Mouse (Mus musculus) brain, adult 2 months (tissue): Measurements from ENCODE around the gene Tns4.

ENCODE experiments used
- DNase-seq: peaks from one replicate; pipeline ENCODE4 v3.0.0; 2011; ENCODE audit warnings: low read depth, low spot score

Tns4 gene

DNA sequence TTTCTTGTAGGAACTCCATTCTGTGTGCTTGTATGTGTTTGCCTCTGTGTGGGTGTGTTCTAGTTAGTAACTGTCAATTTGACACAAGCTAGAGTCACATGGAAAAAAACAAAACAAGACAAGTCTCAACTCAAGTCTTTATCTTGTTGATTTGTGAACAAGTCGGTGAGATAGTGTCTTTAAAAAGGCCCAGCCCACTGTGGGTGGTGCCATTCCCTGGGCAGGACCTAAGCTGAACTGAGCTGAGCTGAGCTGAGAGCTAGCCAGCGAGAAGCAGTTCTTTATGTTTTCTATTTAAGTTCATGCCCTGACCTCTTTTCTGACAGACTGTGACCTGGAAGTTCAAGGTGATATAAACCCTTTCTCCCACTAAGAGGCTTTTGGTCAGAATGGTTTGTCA is 2.6 kb upstream of the Tns4 start:
- DNase-seq: no peak

DNA sequence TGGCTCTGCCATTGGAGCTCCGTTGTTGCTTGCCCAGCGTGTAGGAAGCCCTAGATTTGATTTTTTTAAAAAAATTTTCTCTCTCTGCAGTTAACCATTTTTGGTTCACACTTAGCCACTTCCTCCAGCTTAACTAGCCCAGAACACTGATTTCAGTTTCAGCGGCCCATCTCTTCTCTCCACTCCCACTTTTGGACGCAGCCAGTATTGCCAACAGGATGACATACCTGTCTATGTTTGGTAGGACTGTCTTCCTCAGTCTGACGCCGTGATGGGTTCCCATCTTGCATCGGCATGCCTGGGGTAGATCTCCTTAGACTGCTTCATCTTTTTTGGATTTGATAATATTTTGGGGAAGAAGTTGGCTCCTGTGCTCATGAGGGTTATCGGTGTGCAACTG is 1.3 kb upstream of the Tns4 start:
- DNase-seq: no peak

DNA sequence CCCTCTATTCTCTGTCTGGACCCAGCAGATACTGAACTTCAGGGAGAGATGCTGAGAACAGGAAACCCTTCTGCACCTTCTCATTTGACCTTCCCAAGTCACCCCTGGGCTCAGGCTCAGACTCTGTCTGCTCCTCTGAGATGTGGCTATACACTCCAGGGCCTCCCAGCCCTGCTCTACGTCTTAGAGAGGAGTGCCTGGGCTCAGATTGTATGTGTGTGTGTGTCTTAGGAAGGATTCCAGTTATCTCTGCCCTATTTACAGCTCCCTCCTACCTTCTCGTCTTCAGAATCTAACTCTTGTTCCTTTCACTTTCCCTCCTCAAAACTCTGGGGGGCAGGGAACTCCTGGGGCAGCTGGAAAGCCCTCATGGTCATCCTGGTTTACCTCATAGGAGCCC is 620 bp downstream of the Tns4 start:
- DNase-seq: peak; percentile 34

DNA sequence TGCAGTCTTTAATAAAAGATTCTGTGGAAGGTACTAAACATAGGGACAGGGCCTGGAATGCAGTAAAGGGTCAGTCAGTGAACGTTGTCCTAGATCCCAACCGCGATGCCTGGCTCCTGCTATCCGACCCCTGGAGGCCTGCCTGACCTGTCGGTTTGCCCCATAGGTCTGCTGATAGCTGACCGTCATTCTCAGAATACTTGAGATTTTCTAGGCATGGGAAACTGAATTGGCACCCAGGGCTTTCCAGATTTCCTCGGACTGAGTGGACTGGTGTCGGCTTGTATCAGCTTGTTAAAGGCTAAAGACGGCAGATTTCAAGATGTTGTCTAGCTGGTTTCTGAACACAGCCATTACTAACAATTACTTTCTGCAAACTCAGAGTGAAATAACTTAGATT is 4.7 kb downstream of the Tns4 start:
- no peak for DNase-seq

DNA sequence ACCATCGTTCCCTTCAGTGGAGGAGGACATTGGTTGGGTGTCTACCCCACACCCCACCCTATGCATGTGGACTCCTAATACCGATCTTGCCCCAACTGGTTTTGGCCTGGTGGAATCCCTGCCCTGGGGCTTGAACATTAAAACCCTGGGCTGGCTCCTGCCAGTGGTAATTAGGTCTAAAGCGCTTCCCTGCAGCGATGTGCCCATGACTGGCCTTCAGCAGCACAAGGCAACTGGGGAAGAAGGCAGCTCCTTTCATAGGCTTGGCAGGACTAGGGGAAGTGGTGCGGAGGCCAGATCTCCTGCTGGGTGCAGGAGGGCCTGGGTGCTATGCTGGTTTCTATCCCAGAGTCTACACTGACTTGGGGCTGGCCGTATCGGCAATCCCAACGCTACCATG is 5.6 kb downstream of the Tns4 start:
- no peak for DNase-seq

DNA sequence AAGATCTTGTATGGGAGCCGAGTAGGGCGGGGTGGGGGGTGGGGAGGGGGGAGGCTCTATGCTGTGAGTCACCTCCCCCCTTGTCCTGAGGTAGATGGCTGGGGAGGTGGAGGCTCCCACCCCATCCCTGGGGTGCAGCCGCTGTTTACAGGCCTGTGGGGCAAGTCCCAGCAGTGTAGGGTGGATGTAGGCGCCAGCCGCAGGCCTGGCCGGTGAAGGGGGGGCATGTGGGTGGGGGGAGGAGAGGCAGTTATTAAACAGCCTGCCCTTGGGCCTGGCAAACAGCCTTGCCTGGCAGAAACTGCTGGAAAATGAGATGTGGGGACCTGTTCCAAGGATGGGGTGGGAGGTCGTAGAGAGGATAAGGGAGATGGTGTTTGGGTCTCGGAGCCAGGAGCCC is 7.0 kb downstream of the Tns4 start:
- no peak for DNase-seq

DNA sequence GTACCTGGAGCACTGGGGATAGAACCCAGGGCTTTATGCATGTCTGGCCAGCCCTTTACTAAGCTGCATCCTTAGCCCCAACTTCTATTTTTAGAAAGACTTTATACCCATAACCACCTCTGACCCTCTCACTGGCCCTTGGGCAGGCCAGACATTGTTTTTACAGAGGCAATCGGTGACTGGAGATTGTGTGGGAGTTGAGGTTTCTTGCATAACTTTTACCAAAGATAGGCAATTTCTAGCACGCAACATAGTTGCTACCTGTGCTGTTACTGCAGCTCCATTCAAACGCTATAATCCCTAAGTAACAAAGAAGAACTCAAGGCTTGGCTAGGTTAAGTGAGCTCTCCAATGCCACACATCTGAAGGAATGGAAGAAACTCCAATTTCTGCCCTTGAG is 7.5 kb downstream of the Tns4 start:
- DNase-seq: no peak

DNA sequence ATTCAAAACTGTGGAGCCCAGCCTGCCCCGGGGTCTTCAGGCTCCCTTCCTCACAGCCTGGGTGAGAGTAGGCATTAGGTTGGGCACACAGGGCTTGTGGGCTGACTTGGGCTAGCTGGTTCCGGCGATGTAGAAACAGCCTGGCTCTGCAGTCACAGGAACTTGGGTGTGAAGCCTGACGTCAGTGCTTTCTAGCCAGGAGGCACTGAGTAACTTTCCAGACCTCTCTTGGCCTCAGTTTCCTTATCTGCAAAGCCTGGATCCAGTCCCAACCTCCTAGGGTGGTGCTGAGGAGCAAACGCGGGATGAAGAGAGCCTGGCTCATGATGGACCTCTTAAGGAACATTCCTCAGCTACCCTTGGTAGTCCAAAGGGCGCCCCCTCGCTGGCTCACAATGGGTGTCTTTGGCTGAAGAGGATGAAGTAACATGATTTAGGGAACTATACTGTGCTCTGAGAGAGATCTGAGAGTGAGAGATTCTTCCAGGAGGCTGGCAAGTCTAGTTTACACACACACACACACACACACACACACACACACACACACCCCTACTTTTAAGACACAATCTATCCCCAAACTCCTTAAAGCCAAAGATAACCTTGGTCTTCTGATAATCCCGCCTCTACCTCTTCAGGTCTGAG is 8.1 kb downstream of the Tns4 start:
- no peak for DNase-seq

DNA sequence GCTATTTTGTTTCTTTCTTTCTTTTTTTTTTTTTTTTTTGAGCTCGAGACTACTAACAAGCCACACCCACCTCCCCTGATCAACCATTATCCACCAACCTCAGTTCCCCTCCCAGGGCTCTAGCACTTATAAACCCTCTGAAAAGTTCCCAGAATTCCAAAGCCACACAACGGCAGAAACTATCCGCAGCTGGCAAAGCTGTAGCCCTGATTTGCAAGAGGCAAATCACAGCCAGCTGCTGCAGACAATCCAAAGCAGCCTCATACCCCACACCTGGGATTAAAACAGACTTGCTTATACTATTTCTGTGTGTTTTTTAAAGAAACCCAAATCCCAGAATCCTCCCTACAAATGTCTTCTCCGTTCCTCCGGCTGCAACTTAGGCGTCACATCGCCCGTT is 11.2 kb downstream of the Tns4 start:
- peak; percentile 13 for DNase-seq

DNA sequence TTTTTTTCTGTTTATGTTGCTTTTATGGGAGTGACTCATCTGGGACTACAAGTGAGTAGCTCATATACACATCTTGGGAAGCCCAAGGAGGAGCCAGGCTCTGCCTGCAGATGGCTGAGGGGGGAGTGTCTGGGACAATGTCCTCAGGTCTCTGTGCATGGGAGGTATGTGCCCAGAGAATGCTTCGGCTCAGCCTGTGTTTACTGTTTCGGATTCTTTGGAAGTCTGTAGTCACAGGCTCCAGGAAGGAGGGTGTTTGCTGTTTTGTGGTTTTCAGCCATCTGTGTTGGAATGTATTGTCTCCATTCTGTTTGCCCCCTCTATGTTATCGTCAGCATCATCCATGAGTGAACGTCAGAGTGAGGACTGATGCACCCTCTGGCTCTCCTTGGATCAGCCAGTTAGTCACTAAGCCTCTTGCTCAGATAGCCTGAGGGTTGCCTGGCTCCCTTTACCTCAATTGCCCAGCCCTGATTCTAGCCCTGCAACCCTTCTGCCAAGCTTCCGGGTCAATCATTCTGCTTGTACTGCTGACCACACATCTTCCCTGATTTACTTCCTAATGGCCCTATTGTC is 12.3 kb downstream of the Tns4 start:
- DNase-seq: peak; percentile 40

DNA sequence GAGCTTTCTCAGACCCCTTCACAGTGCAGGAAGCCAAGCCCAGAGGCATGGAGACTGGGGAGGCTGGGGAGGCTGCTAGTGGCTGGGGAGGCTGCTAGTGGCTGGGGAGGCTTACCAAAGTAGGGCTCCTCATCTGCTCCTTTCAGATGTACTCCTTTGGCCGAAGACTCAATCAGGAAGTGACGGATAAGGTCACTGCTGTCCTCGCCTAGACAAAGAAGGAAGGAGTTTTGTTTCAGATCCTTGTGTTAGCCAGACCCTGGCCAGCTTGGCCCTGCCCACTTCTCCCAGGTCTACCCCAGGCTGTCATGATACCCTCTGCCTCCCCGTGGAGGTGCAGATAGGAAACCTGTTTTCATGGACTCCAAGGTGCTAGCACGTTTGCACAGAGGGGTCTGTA is 15.3 kb downstream of the Tns4 start:
- no peak for DNase-seq

DNA sequence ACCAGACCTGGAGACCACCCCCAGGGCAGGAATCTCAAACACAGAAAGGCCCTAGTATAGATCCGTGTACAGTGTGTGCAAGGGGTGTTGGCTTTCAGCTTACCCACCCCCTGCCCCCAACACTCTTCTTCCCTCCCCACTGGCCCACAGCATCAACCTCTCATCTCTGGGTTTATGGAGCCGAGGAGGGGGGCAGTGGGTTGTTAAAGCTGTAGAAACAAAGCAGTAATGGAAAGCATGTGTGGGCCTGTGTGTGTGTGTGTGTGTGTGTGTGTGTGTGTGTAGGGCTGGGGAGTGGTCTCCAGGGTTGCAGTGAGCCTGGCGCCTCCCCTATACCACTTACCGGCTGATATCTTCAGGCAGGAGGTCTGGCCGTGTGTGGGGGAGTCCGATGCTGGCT is 17.2 kb downstream of the Tns4 start:
- DNase-seq: no peak

DNA sequence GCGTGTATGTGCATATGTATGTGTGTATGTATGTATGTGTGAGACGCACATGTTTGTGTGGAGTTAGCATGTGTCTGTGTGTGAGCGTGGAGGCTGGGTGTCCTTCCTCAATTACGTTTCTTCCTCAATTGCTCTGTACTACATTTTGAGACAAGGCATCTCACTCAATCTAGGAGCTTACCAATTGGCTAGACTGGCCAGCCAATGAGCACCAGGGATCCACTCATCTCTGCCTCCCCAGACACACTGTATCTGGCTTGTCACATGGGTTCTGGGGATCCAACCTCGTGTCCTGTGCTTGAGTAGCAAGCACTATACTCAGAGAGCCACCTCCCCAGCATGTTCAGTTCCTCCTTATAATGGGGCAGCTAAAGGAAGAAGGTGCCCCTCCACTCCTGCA is 20.7 kb downstream of the Tns4 start:
- DNase-seq: no peak

DNA sequence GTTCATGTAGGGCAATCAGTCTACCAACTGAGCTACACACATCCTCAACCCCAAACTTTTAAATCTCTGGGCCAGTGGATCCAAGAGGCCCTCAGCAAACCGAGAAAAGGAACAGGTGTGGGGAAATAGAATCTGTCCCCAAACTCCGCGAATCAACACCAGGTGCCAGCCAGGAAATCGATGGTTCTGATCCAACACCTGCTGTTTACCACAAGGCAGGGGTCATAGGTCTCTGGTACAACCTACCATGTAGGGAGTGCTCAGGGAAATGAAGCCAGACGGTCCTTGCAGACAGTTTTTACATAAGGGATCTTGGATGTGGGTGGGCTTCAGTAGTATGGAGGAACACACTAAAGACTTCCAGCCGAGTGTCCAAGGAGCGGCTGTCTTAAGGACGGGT is 21.5 kb downstream of the Tns4 start:
- DNase-seq: no peak

DNA sequence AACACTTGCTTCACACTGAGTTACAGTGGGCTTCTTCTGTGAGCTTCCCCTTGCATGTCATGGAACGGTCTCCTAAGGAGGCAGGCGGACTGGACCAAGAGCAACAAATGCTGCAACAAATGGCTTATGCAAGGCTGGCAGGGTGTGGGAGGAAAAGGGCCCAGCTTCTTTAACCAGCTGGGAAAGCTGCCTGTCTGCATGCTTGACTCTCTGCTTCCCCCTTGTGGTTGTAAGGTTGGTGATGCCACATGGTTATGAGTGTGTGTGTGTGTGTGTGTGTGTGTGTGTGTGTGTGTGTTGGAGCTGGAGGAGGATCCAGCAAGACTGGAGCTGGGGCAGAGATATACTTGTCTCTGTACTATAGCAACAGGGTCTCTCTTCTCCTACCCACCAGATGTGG is 23.1 kb downstream of the Tns4 start:
- peak; percentile 95 for DNase-seq

DNA sequence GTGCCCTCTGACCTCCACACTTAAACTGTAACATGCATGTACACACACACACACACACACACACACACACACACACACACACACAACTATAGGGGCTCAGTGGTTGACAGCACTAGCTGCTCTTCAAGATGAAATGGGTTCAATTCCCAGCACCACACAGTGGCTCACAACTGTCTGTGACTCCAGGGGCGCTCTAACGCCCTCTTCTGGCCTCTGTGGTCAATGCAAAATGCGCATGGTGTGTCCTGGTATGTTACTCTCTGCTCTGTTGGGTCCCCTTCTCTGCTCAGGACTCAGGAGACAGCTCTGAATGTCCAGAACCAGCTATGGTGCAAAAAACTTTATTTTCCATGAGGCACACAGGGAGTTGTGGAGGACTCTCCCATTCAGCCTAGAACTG is 23.8 kb downstream of the Tns4 start:
- DNase-seq: no peak

DNA sequence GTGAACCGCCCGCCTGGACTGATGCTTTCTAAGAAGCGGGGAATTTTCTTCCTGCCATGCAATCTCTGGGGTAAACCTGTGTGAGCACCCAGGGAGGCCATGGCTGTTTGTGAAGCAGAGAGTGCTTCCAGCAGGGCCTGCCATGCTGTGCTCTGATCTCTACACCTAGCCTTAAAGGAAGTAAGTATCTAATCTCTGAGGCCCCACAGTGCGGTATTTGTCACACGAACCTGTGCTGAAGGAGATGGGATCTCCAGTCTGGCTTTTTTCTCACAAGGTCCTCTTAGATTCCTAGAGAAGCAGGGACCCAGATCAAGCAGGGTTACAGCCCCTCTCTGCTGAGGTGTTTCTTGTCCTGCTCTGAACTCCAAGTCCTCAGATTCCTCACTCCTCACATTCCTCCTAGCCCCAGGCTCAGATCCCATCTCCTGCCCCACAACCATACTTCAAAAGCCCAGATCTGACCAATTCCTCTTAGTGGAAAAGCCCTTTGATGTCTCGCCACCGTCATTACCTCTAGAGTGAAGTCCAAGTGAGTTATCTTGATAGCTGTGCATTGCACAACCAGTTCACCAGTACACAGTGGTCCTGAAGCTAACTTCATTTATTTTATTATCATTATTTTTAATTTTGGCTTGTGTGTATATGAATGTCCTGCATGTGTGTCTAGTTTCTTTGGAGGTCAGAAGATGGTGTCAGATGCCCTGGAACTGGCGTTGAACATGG is 25.5 kb downstream of the Tns4 start:
- DNase-seq: peak; percentile 14

DNA sequence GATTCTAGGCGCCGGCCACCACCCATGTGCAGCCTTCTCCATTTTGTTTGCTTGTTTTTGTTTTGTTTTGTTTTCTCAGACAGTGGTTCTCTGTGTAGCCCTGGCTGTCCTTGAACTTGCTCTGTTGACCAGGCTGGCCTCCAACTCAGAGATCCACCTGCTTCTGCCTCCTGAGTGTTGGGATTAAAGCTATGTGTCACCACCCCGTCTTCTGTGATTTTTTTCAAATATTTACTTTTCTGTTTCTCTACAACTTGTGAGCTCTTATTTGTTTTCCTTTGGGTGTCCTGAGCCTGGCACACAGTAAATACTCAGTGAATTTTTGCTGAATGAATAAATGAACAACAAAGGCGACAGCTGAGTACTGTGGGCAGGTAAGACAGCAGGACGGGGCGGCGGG is 26.4 kb downstream of the Tns4 start:
- DNase-seq: no peak

DNA sequence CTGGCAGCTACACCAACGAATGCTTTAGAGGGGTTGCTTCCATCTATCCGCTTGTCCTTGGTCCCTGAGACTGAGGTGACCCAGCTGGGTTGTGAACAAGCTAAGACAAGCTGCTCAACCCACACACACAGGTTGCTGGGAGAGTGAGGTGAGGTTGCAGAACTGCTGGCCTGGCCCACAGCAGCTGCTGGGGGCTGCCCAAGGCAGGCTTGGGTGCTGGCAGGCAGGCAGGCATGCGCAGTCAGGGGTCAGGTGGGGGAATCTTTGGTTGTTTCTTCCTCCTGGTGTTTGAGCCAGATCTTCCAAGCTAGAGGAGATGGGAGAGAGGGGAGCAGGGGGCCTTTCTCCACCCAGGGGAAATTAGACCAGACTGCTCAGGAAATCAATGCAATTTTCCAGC is 28.7 kb downstream of the Tns4 start:
- DNase-seq: no peak

DNA sequence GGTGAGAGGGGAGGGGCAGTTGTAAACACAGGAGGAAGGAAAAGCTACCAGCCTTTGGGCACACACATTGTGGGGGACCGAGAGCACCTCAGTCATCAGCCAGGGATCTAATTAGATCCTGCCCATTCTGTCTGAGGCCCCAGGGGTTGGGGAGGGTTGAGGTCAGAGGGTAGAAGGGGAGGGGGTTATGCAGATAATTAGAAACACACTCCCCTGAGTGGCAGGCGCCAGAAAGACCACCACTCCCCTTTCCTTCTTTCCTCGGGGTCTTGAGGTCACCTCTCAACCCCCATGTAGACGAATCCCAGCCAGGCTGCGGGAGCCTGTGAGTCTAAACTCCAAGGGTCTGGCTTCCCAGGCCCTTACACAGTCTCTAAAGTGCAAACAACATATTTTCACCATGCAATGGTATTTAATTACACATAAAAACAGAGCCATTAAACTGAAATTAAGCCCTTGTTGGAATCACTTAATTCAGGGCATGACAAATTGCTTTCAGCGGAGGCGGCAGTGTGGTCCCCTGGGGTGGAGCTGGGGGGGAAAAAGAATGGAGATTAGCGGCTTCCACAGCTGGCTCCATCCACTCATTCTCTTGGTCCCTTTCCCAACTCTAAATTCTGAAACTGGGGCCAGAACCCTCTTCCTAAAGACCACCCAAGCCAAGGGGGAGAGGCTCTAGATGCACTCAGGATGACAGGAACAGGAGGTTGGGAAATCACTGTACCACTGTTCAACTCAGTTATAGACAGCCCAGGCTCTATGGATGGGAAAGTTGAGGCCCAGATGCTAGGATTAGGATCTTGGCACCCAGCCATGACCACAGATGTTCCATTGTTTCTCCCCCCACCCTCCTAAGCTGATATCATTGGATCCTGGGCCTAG is 33.3 kb downstream of the Tns4 start:
- DNase-seq: peak; percentile 23

DNA sequence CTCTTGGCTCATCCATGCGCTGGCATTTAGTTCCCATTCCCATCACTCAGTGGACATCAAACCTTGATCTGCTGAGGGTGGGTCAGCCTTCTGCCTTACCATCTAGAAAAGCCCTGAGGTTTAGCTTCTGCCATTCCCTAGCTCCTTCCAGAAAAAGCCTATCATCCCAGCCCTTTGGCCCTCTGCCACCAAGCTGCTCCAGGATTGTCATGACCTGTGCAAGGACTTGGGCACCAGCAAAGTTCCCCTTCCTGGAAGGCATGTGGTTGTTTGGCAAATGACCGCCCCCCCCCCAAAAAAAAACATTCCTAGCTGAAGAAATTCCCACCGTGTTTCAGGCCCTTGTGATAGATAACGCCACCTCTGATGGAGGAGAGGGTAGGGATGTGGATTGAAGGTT is 34.0 kb downstream of the Tns4 start:
- DNase-seq: no peak

DNA sequence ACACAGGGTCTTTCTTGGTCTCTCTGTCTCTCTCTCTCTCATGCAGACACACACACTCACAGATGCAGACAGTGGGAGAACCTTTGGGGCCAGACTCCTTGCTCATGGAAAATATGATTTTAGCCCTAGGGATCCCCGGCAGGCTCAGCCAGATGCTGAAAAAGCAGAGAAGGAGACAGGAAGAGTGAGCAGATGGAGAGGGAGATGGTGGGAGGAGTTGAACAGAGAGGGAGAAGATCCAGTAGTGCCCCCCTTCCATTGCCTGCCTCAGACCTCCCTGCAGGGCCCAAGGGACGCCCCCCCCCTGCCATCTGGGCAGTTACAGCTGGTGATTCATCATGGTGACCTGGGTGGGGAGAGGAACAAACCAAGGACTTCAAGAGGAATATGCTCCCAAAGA is 41.5 kb downstream of the Tns4 start:
- peak; percentile 70 for DNase-seq
